Mouse (Mus musculus): Measurements from ENCODE around the gene Zxdb.

DNA sequence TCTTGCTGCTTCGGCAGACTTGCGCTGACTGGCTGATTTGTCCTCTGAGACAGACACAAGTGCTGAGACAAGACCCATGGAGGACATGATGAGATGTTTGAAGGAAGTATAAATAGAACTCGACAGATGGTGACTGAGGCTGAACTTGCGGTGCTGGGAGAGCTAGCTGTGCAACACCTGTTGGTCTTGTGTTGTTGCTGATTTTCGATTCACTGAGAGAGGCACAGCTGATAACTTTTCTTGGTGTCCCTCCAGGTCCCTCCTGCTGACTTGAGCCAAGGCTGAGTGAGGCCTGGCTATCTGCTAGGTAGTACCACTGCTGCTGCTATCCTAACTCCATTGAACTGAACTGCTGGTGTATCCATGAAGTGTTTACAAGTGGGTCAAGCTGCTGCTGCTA, 29.4 kb downstream of the Zxdb start:
- TF ChIP-seq POLR2A (IDR thresholded peaks at IDR 0.05; ENCODE audit: insufficient read depth, low read depth, low read length) (no peak), CTCF (IDR thresholded peaks at IDR 0.05; ENCODE audit: insufficient read depth, low read depth, low read length) (no peak)
